Mouse (Mus musculus) midbrain, embryonic 10.5 days (tissue): Measurements from ENCODE around the gene Ugt1a8. TPM values are rescaled to one million over a fixed set of nuclear protein-coding genes. Genes with fewer than 3 reads are reported as not detected.
A peak's percentile ranks its signal among the peaks of the same experiment; 100 is the strongest.

Experiments used
- DNase-seq: peaks from one replicate; pipeline ENCODE4 v3.0.0-alpha.2; 2017; ENCODE audit warnings: low spot score
- H3K27ac ChIP-seq: fragments of 300-500 bp; sonication (generic); replicated peaks from 2 replicates; pipeline ENCODE4 v1.5.1; 2016; ENCODE audit warnings: mild to moderate bottlenecking
- H3K27me3 ChIP-seq: fragments of 300-500 bp; sonication (generic); 2 replicates; pipeline ENCODE4 v1.6.1; 2016; ENCODE audit warnings: low read depth, mild to moderate bottlenecking; ENCODE audit not compliant: poor library complexity, severe bottlenecking
- H3K36me3 ChIP-seq: fragments of 300-500 bp; sonication (generic); 2 replicates; pipeline ENCODE4 v1.6.1; 2016; ENCODE audit warnings: mild to moderate bottlenecking, moderate library complexity
- H3K4me1 ChIP-seq: fragments of 300-500 bp; sonication (generic); 2 replicates; pipeline ENCODE4 v1.6.1; 2016
- H3K4me3 ChIP-seq: fragments of 300-500 bp; sonication (generic); 2 replicates; pipeline ENCODE4 v1.5.1; 2016; ENCODE audit warnings: mild to moderate bottlenecking, moderate library complexity
- H3K9me3 ChIP-seq: fragments of 300-500 bp; sonication (generic); replicated peaks from 2 replicates; pipeline ENCODE4 v1.6.1; 2016; ENCODE audit warnings: mild to moderate bottlenecking
- WGBS: fragments of 180-500 bp; shearing (Covaris S2); methylation state at CpG from one replicate; pipeline ENCODE4 v1.1.7; 2016; 5-methylcytosine and 5-hydroxymethylcytosine counted together
- polyA plus RNA-seq: library from polyadenylated mRNA; unstranded; fragments of >200 nt; fragmentation: Nextera tagmentation; extraction: Ambion mirVana; gene quantifications from 2 replicates; pipeline ENCODE4 v1.2.1, GENCODE M21; 2016

Ugt1a8 gene
- polyA plus RNA-seq, 1 experiment from 2014 or later, result not detected

DNA sequence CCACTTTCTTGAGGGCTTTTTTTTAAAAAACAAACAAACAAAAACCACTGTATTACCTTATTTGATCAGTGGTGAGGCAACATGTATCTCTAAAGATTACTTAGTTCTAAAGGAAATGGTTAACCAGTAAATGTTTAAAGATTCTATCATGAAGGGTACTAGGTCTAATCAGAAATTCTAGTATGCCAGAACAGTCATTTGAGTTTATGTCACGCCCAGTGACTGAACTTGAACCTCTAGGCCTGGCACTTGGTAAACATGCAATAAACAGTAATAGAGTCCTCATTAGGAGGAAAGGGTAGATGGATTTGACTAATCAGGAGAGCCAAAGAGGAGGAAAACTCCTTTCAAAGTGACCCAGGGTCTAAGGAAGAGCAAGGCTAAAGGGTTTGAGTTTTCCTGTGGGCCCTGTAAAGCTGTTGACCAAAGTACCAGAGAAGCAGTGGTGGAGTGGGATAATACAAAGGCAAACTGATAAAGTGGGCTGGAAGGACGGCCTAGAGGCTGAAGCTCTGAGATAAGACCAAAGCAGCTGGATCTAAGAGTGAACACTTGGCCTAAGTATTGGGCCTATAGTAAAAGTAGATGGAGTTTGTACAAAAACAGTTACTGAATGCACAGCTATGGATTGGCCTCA is 119.3 kb downstream of the Ugt1a8 start:
- 76% methylated on average over 2 of the region's 2 CpGs for WGBS
- Histone ChIP-seq H3K36me3 (0 out of 2 replicates have a peak, but pooled peaks cover 5% of the 10 kb centered on the region), H3K4me1 (peaks cover 11% of the 10 kb centered on the region), H3K27me3 (peaks cover 22% of the 10 kb centered on the region), H3K4me3 (no peak overlapping the region), H3K27ac (no peak overlapping the region), H3K9me3 (peaks cover 17% of the 10 kb centered on the region)
- DNase-seq, result no peak

DNA sequence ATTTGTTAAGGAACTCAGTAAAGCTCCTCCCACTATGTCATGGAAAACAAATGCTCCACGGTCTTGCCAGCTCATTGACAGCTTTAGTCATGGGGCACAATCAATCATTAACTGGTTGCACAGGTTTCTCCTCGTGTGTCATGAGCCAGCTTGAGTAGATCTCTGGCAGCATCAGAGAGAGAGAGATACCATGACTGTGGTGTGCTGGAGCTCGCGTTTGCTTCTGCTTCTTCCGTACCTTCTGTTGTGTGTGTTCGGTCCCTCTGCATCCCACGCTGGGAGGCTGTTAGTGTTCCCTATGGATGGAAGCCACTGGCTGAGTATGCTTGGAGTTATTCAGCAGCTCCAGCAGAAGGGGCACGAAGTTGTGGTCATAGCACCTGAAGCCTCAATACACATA is 124.2 kb downstream of the Ugt1a8 start, which contains the start of gene Ugt1a1:
Ugt1a1 (plus strand) TSS at position 148 of the 400 bp plus-strand sequence.
- Histone ChIP-seq H3K4me1 (no peaks in the 10 kb centered on the region), H3K4me3 (no peak within 1 kb of the TSS), H3K27ac (no peak within 1 kb of the TSS), H3K36me3 (no peaks in the 10 kb centered on the region), H3K9me3 (peaks cover 3% of the 10 kb centered on the region), H3K27me3 (peaks cover 8% of the 10 kb centered on the region; the same call in 1 of the 2 replicates)
- DNase-seq, result peak; percentile 20
- 71% methylated on average over 8 of the region's 8 CpGs for WGBS

DNA sequence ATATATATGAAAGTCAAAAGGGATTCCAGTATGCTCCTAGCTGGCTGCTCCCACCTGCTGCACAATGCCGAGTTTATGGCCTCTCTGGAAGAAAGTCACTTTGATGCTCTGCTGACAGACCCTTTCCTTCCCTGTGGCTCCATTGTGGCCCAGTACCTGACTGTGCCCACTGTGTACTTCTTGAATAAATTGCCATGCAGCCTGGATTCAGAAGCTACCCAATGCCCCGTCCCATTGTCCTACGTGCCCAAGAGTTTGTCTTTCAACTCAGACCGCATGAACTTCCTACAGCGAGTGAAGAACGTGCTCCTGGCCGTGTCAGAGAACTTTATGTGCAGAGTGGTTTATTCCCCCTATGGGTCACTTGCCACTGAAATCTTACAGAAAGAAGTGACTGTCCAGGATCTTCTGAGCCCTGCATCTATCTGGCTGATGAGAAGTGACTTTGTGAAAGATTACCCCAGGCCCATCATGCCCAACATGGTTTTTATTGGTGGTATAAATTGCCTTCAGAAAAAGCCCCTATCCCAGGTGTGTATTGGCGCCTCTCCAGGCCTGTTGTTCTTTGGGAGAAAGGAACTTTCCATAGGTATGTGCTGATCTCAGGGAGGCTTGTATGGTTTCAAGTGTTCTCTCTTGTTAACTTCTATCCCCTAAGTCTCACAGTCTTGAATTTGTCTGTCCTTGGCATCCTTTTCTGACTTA is 124.9 kb downstream of the Ugt1a8 start:
- Histone ChIP-seq H3K27me3 (0 out of 2 replicates have a peak, but pooled peaks cover 1% of the 10 kb centered on the region), H3K36me3 (no peaks in the 10 kb centered on the region), H3K27ac (no peak overlapping the region), H3K4me3 (no peak overlapping the region), H3K4me1 (no peaks in the 10 kb centered on the region), H3K9me3 (peaks cover 3% of the 10 kb centered on the region)
- 64% methylated on average over 8 of the region's 8 CpGs for WGBS
- DNase-seq, result peak; percentile 25

DNA sequence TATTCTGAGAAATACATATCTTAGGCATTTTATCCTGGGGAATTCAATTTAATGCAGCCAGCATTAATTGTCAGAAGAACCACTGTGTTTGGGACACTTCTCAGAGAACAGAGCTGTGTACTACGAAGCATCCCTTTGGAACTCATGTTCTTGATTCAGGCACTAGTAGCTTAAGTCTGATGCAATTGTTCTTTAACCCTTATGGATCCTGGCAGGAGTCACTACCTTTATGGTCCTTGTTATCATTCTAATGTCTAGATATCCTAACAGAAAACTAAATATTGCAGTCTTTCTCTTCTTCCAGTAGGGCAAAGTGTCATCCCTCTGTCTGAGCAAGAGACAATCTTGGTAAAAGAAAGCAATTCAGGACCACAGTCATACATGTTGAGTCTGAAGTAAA is 125.4 kb downstream of the Ugt1a8 start:
- no peak for DNase-seq
- H3K4me1 ChIP-seq, result no peaks in the 10 kb centered on the region
- WGBS, result 81% methylated on average over 1 of the region's 1 CpGs

DNA sequence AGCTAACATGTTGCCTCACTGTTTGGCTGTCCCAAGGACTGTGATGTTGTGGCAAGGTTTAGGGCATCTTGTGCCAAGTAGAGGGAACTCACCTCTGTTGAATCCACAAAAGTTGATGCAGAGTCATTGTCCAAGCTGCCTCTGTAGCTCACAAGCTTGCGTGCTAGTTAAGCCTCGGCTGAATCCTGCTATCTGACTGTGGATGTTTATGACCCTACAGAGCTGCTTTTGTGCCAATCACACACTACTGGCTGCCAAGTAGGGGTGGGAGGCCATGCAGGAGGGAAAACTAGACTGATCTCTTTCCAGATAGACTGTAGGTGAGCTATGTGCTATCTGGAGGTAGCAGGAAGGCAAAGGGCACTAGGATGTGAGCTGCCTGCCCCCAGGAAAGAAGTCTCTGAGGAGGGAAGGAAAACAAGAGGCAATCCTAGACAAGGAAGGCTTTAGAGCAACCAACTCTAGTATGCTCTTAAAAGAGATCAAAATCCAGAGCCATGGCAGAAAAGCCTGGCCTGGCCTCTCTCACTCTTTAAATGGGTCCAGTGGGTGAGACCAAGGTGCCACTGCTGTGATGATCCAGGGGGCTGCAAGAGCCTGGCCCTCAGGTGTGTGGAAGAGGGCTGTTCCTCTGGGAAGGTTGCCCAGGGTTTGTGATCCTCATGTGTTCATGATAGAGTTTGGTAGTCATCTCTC is 126.3 kb downstream of the Ugt1a8 start:
- no peaks in the 10 kb centered on the region for H3K27me3 ChIP-seq
- H3K4me3 ChIP-seq, result no peak overlapping the region
- WGBS, result 84% methylated on average over 2 of the region's 2 CpGs
- no peaks in the 10 kb centered on the region for H3K36me3 ChIP-seq
- no peaks in the 10 kb centered on the region for H3K4me1 ChIP-seq
- H3K27ac ChIP-seq, result no peak overlapping the region
- H3K9me3 ChIP-seq, result peaks cover 3% of the 10 kb centered on the region
- peak; percentile 21 for DNase-seq

More for the DNA sequence above, 125.4 kb downstream of the Ugt1a8 start:
- Histone ChIP-seq H3K27ac (no peak overlapping the region), H3K36me3 (no peaks in the 10 kb centered on the region), H3K4me3 (no peak overlapping the region), H3K9me3 (peaks cover 3% of the 10 kb centered on the region), H3K27me3 (no peaks in the 10 kb centered on the region)

DNA sequence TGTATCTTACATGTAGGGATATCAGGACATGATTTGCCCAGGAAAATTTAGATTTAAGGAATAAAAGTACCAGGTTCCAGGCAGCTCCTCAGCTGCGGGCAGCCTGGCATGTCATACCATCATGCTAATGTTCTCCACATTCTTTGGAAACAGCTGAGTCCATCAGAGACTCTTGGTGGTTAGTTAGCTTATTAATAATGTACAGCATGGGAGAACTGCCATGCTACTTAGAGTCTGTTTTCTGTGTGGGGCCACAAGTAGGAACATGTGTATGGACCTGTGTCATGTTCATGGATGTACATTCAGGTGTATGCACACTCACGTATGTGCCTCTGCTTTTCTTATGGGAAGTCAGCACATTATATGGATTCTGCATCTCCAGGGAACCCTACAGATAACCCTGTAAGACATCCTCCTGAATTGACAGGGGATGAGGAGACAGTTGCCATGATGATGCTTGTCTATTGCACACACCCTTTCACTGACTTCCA is 126.9 kb downstream of the Ugt1a8 start:
- no peaks in the 10 kb centered on the region for H3K36me3 ChIP-seq
- H3K27me3 ChIP-seq, result no peaks in the 10 kb centered on the region
- 82% methylated on average over 2 of the region's 2 CpGs for WGBS
- peak; percentile 15 for DNase-seq
- peaks cover 3% of the 10 kb centered on the region for H3K9me3 ChIP-seq
- H3K4me1 ChIP-seq, result no peaks in the 10 kb centered on the region
- no peak overlapping the region for H3K27ac ChIP-seq
- H3K4me3 ChIP-seq, result no peak overlapping the region

DNA sequence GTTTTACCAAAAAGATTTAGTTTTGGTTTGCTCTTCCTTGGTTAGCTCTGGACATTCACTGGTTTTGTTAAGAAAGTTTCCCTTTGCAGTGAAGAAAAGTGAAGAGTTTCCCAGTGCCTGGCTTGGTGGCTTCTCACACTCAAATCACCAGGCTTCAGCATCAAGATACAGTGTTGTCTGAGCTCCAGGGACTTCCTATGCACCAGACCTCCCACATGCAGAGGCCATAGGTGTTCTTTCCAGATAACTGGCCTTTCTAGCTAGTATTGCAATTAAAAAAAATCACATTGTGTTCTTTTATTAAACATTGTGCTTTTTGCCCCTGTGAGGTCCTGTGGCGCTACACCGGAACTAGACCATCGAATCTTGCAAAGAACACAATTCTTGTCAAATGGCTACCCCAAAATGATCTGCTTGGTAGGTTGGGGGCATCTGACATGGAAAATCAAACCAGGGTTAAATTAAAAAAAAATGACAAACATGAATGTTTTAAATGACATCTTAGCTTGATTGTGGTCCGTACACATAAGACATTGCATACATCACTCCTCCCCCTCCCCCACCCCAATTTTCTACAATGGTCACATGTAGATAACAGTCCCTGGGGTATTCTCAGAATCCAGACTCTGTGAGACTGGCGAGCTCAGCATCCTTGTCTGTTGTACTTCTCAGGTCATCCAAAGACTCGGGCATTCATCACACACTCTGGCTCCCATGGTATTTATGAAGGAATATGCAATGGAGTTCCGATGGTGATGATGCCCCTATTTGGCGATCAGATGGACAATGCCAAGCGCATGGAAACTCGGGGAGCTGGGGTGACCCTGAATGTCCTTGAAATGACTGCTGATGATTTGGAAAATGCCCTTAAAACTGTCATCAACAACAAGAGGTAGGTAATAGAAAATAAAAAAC is 128.1 kb downstream of the Ugt1a8 start:
- peak; percentile 21 for DNase-seq
- Histone ChIP-seq H3K36me3 (no peaks in the 10 kb centered on the region), H3K4me1 (no peaks in the 10 kb centered on the region), H3K27me3 (no peaks in the 10 kb centered on the region), H3K9me3 (no peaks in the 10 kb centered on the region; the same call in 1 of the 2 replicates), H3K27ac (no peak overlapping the region), H3K4me3 (no peak overlapping the region)
- WGBS, result 72% methylated on average over 10 of the region's 10 CpGs

DNA sequence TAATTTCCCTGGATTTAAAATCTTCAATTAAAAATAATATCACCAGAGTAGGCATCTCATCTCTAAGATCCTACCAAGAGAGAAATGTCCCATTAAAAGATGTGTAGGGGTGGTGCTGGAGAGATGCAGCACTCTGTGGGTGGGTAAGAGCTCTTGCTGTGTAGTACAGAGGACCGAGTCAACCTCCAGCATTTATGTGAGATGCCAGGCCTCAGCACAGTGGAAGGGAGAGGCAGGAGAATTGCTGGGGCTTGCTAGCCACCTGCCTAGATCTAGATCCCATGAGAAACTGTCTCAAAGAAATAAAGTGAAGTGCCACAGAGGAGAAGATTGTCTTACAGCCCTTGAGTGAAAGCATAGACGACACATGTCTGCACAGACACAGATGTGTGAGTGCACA is 128.9 kb downstream of the Ugt1a8 start:
- Histone ChIP-seq H3K27ac (no peak overlapping the region), H3K36me3 (no peaks in the 10 kb centered on the region), H3K4me3 (no peak overlapping the region), H3K9me3 (no peaks in the 10 kb centered on the region; the same call in 1 of the 2 replicates), H3K4me1 (no peaks in the 10 kb centered on the region), H3K27me3 (no peaks in the 10 kb centered on the region)
- WGBS, result 57% methylated on average over 2 of the region's 2 CpGs
- peak; percentile 15 for DNase-seq

DNA sequence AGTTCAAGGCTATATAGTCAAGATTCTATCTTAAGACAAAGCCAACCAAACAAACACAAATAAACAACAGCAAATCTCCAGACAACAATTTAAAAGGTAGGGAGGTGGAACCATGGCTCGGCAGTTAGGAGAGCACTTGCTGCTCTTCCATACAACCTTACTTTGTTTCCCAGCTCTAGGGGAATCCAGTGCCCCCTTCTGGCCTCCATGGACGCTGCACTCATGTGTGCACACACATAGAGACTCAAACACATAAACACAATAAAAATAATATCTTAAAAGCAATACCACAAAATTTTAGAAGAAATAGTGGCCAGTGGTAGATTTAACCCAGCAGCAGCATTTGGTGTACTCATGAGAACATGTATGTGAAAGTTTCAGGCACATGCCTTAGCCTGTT is 129.5 kb downstream of the Ugt1a8 start:
- Histone ChIP-seq H3K9me3 (no peaks in the 10 kb centered on the region; the same call in 1 of the 2 replicates), H3K27ac (no peak overlapping the region), H3K4me1 (no peaks in the 10 kb centered on the region), H3K36me3 (no peaks in the 10 kb centered on the region), H3K27me3 (no peaks in the 10 kb centered on the region), H3K4me3 (no peak overlapping the region)
- WGBS, result 68% methylated on average over 2 of the region's 2 CpGs
- DNase-seq, result peak; percentile 16

DNA sequence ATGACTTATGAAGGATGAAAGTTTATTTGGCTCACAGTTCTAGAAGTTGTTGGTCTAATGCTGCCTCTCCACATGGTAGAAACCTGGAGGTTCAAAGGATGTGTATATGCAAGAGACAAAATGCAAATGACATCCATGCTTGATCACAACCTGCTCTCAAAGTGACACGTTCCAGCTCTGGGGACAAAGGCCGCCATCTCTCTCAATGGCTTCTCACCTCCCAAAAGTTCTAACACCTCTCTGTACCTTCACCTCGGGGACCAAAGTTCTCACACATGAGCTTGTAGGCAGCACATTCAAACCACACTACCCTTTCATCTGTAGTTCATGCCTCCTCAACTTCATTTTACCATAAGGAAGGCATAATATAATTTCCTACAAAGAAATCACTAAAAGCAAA is 130.0 kb downstream of the Ugt1a8 start:
- no peak overlapping the region for H3K4me3 ChIP-seq
- H3K36me3 ChIP-seq, result no peaks in the 10 kb centered on the region
- WGBS, result 43% methylated on average over 3 of the region's 3 CpGs
- no peaks in the 10 kb centered on the region; the same call in 1 of the 2 replicates for H3K9me3 ChIP-seq
- no peak overlapping the region for H3K27ac ChIP-seq
- no peak for DNase-seq
- H3K4me1 ChIP-seq, result no peaks in the 10 kb centered on the region
- H3K27me3 ChIP-seq, result no peaks in the 10 kb centered on the region

DNA sequence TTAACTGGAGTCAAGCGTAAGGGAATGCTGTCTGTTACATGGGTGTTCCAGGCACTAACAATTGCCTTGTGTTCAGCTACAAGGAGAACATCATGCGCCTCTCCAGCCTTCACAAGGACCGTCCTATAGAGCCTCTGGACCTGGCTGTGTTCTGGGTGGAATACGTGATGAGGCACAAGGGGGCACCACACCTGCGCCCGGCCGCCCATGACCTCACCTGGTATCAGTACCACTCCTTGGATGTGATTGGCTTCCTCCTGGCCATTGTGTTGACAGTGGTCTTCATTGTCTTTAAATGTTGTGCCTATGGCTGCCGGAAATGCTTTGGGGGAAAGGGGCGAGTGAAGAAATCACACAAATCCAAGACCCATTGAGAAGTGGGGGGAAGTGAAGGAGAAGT is 130.4 kb downstream of the Ugt1a8 start:
- Histone ChIP-seq H3K27me3 (no peaks in the 10 kb centered on the region), H3K4me1 (no peaks in the 10 kb centered on the region), H3K4me3 (no peak overlapping the region), H3K9me3 (no peaks in the 10 kb centered on the region; the same call in 1 of the 2 replicates), H3K36me3 (no peaks in the 10 kb centered on the region), H3K27ac (no peak overlapping the region)
- 76% methylated on average over 9 of the region's 9 CpGs for WGBS
- DNase-seq, result peak; percentile 20

DNA sequence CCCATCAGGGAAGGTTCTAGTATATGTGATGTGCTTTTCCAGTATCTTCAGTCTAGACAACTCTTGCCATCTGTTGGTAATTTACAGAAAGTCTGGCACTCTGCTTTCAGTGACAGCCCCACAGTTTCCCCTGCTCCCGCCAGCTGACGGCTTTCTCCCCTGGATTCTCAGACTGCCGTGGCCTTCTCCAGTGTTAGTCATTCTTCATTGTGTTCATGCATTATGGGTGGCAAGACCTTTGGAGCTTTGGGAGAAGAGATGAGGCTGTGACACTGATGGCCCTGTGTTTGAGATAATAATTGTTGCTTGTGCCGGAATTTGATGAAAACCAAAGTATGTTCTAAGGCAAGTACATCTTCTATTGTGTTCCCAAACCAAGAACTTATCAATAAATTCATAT is 131.0 kb downstream of the Ugt1a8 start:
- H3K27me3 ChIP-seq, result no peaks in the 10 kb centered on the region
- no peaks in the 10 kb centered on the region; the same call in 1 of the 2 replicates for H3K9me3 ChIP-seq
- no peaks in the 10 kb centered on the region for H3K4me1 ChIP-seq
- no peaks in the 10 kb centered on the region for H3K36me3 ChIP-seq
- no peak overlapping the region for H3K27ac ChIP-seq
- no peak overlapping the region for H3K4me3 ChIP-seq
- peak; percentile 15 for DNase-seq
- WGBS, result 52% methylated on average over 4 of the region's 4 CpGs
